Mouse (Mus musculus) hindbrain, embryonic 16.5 days (tissue): ENCODE measurements around the gene 1700011L22Rik. TPM values are rescaled to one million over a fixed set of nuclear protein-coding genes. Genes with fewer than 3 reads are reported as not detected.
A peak's percentile ranks its signal among the peaks of the same experiment; 100 is the strongest.

Experiments used
- ATAC-seq: fragments of 200-750 bp; cut with Nextera tagmentation; 2 replicates; pipeline ENCODE4 v1.8.0; 2017; ENCODE audit warnings: moderate TSS enrichment, moderate library complexity
- H3K27ac ChIP-seq: fragments of 300-500 bp; sonication (generic); 2 replicates; pipeline ENCODE4 v1.5.1; 2014; ENCODE audit warnings: low read depth, mild to moderate bottlenecking, control low read depth, low read length, moderate library complexity
- H3K27me3 ChIP-seq: fragments of 300-500 bp; sonication (generic); replicated peaks from 2 replicates; pipeline ENCODE4 v1.6.1; 2014; ENCODE audit warnings: low read length; ENCODE audit not compliant: control insufficient read depth, insufficient read depth
- H3K36me3 ChIP-seq: fragments of 300-500 bp; sonication (generic); 2 replicates; pipeline ENCODE4 v1.6.1; 2014; ENCODE audit warnings: mild to moderate bottlenecking, low read length, moderate library complexity, mixed read lengths; ENCODE audit not compliant: control insufficient read depth, insufficient read depth
- H3K4me1 ChIP-seq: fragments of 300-500 bp; sonication (generic); 2 replicates; pipeline ENCODE4 v1.6.1; 2014; ENCODE audit warnings: low read depth, low read length; ENCODE audit not compliant: control insufficient read depth, insufficient read depth
- H3K4me2 ChIP-seq: fragments of 300-500 bp; sonication (generic); 2 replicates; pipeline ENCODE4 v1.6.1; 2014; ENCODE audit warnings: mild to moderate bottlenecking, low read length, control low read depth, moderate library complexity
- H3K4me3 ChIP-seq: fragments of 300-500 bp; sonication (generic); 2 replicates; pipeline ENCODE4 v1.5.1; 2014; ENCODE audit warnings: mild to moderate bottlenecking, low read length, control low read depth, moderate library complexity
- H3K9ac ChIP-seq: fragments of 300-500 bp; sonication (generic); 2 replicates; pipeline ENCODE4 v1.6.1; 2014; ENCODE audit warnings: low read depth, mild to moderate bottlenecking, control low read depth, low read length, moderate library complexity
- H3K9me3 ChIP-seq: fragments of 300-500 bp; sonication (generic); 2 replicates; pipeline ENCODE4 v1.6.1; 2014; ENCODE audit warnings: mild to moderate bottlenecking, low read length, moderate library complexity; ENCODE audit not compliant: control insufficient read depth
- WGBS: fragments of 180-500 bp; shearing (Covaris S2); extraction: QIAGEN DNeasy Blood & Tissue Kit; methylation state at CpG from one replicate; pipeline ENCODE4 v1.1.7; 2014; 5-methylcytosine and 5-hydroxymethylcytosine counted together
- polyA plus RNA-seq: library from polyadenylated mRNA; unstranded; fragments of >200 nt; fragmentation: Nextera tagmentation; extraction: Ambion mirVana; gene quantifications from 2 replicates; pipeline ENCODE4 v1.2.1, GENCODE M21; 2015

The 1700011L22Rik gene
- polyA plus RNA-seq: not detected in 2 replicates

DNA sequence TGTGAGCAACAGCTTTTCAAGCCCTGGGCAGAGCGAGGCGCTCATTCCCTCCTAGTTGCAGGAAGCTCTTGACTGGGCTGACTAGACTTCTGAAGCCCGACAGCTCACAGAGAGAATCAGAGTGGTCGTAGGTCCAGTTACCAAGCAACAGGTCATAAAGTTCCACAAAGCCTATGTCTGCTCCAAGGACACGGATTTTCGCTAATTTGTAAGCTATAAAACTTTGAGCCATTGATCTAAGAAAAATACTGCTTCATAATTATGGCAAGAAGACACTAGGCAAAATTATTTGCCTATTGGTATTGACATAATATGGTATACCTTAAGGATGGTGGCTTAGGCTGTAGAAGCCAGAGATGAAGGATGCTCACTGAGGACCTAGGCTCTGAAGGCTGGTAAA lies at the start of gene 1700011L22Rik:
1700011L22Rik (minus strand) TSS at position 101 of the 400 bp plus-strand sequence.
- no peaks in the 10 kb centered on the region for H3K27me3 ChIP-seq
- no peak for ATAC-seq
- H3K4me3 ChIP-seq: no peak within 1 kb of the TSS
- H3K4me2 ChIP-seq: no peak within 1 kb of the TSS
- no peaks in the 10 kb centered on the region for H3K36me3 ChIP-seq
- H3K4me1 ChIP-seq: no peaks in the 10 kb centered on the region
- no peak within 1 kb of the TSS for H3K9ac ChIP-seq
- WGBS: 90% methylated on average over 6 of the region's 6 CpGs
- no peak within 1 kb of the TSS for H3K27ac ChIP-seq
- no peaks in the 10 kb centered on the region for H3K9me3 ChIP-seq

DNA sequence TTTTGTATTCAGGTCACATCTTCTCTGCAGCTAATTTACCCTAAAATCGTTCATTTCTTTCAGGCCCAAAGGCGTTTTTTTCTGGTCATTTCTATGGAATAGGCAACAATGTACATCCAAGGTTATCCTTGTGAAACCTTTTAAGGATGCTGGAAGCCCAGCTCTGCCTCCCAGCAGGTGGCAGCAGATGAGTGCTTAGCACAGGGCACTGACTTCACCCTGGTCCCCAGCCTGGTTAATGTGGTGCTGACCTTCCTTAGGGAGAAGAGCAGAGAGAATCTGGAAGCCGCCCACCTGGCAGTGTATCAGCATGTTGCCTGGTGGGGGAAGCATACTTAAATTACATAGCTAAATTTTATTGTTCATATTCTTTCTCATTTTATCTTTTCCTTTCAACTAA lies 49.4 kb upstream of the 1700011L22Rik start:
- no peak overlapping the region for H3K4me3 ChIP-seq
- H3K27me3 ChIP-seq: no peaks in the 10 kb centered on the region
- no peaks in the 10 kb centered on the region for H3K36me3 ChIP-seq
- H3K4me1 ChIP-seq: peaks cover 16% of the 10 kb centered on the region
- no peak overlapping the region for H3K27ac ChIP-seq
- no peak overlapping the region for H3K9ac ChIP-seq
- no peak overlapping the region for H3K4me2 ChIP-seq
- no peaks in the 10 kb centered on the region for H3K9me3 ChIP-seq
- 33% methylated on average over 3 of the region's 3 CpGs for WGBS
- ATAC-seq: no peak

DNA sequence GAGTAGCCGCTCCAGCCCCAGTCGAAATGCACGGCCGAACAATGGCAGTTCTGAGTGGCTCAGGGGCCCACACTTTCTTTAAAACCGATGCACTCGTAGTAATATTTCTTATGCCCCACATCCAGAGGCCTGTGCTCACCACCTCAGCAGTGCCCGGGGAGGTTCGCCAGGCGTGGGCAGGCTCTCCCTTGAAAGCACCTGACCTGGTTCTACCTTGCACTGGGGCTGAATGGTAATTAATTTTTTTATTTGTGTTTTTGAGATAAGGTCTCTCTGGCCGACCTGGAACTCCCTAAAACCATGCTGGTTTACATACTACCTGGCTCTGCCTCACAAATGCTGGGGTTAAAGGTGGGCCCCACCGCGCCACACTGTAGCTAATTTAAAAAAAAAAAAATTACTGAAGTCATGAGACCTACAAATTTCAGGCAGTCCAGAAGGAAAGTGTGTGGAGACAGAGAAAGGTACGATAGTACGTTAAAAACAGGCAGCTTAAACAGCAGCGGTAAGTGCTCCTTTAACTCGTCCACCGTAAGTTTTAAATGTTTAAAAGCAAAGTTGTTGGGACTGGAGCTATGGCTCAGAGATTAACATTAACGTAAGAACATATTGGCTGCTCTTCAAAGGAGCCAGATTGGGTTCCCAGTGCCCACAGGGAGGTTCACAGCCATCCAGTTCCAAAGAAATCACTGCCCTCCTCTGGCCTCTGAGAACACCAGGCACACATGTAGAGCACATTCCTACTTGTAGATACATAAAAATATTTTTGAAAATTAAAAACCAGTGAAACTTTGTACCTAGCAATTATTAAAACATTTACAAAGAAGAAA lies 47.1 kb upstream of the 1700011L22Rik start:
- 12% methylated on average over 18 of the region's 18 CpGs for WGBS
- ATAC-seq: no peak

DNA sequence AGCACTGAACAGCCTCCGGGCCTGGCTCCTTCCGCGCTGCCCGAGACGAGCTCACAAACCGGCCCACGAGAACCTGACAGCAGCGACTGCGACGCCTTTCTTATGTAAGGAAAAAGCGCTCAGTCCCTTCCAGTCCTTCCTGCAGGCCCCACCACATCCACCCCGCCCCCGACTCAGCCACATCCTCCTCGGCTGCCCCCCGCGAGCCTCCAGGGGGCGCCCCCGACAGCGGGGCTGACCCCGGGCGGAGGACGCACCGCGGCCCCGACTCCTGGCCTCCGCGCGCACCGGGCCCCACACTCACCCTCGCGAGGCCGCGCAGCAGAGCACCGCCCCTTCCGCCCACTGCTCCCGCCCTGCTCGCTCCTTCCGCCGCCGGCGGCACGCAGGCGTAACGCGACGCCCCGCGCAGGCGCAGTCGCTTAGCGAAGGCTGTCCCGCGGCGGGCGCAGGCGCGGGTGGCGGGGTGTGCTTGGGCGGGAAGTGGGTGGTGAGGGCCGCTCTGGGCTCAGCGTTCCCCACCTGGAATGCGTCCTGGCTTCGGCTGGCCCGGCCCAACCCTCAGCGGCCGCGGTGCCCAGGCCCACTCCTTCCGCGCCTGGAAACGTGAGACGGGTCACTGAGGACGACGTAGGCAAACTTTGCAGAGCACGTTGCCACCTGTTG lies 46.4 kb upstream of the 1700011L22Rik start, which contains the start of gene Mmaa:
Mmaa (minus strand) TSS at position 328 of the 666 bp plus-strand sequence.
- peak within 1 kb of the TSS; percentile 97 for H3K4me2 ChIP-seq
- peaks cover 16% of the 10 kb centered on the region for H3K4me1 ChIP-seq
- H3K27ac ChIP-seq: peak within 1 kb of the TSS; percentile 92
- H3K36me3 ChIP-seq: no peaks in the 10 kb centered on the region
- H3K27me3 ChIP-seq: no peaks in the 10 kb centered on the region
- peak within 1 kb of the TSS; percentile 81 for H3K9ac ChIP-seq
- H3K9me3 ChIP-seq: no peaks in the 10 kb centered on the region
- peak within 1 kb of the TSS; percentile 69 for H3K4me3 ChIP-seq
- ATAC-seq: peak; percentile 99
- WGBS: under 1% methylated on average over 66 of the region's 74 CpGs

More for the DNA sequence above, 47.1 kb upstream of the 1700011L22Rik start:
- no peaks in the 10 kb centered on the region for H3K36me3 ChIP-seq
- H3K4me2 ChIP-seq: peak overlapping the region; percentile 97
- H3K27me3 ChIP-seq: no peaks in the 10 kb centered on the region
- peaks cover 16% of the 10 kb centered on the region for H3K4me1 ChIP-seq
- peak overlapping the region; percentile 69 for H3K4me3 ChIP-seq
- peak overlapping the region; percentile 72 for H3K9ac ChIP-seq
- H3K27ac ChIP-seq: peak overlapping the region; percentile 92
- H3K9me3 ChIP-seq: no peaks in the 10 kb centered on the region

DNA sequence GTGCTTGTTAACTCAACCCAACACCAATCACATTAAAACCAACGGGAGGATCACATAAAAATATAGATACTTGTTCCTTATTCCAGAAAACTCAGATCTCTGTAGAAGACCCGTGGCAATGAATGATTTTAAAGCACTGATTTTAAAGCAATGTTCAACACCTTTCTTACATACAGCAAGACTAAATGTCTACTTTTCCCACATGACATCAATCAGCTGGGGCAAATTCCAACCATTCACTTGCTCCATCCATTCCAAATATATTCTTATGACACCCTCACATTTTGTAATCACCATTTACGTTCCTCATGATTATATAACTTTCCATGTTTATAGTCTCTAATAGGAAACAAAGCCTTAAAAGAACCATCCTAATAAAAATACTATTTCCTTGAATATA lies 45.5 kb upstream of the 1700011L22Rik start:
- Histone ChIP-seq H3K36me3 (no peaks in the 10 kb centered on the region), H3K9me3 (no peaks in the 10 kb centered on the region), H3K27ac (no peak overlapping the region), H3K9ac (no peak overlapping the region), H3K4me1 (peaks cover 16% of the 10 kb centered on the region), H3K27me3 (no peaks in the 10 kb centered on the region), H3K4me2 (peak overlapping the region; percentile 63), H3K4me3 (peak overlapping the region; percentile 69)
- 68% methylated on average over 3 of the region's 3 CpGs for WGBS
- ATAC-seq: no peak

DNA sequence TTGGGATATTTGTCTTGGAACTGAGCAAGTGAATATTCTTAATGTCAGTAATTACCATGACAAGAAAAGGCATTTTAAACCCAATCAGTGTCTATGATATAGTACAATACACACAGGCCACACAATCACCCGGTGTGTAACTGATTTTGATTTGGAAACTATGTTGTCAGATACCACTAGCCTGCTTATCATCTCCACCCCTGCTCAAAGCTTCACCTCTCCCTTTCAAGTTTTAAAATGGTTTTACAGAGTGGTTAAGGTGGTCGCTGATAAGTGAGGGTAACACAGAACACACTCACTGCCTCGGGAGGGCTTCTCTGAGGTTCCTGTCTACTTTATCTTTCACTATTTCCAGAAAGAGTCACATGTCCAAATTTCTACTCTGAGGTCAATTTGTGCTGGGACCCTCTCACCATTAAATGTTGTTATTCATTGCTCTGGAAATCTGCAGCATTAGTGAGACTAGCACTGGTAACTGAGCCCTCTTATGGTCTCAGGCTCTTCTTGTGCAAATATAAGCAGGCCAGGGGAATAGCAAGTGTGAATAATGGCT lies 44.4 kb upstream of the 1700011L22Rik start:
- no peak overlapping the region for H3K9ac ChIP-seq
- WGBS: 94% methylated on average over 3 of the region's 3 CpGs
- H3K4me1 ChIP-seq: peaks cover 16% of the 10 kb centered on the region
- H3K4me2 ChIP-seq: peak overlapping the region; percentile 63
- no peak overlapping the region for H3K4me3 ChIP-seq
- H3K27me3 ChIP-seq: no peaks in the 10 kb centered on the region
- no peaks in the 10 kb centered on the region for H3K9me3 ChIP-seq
- H3K36me3 ChIP-seq: no peaks in the 10 kb centered on the region
- H3K27ac ChIP-seq: peak overlapping the region; percentile 13; the same call in 1 of the 2 replicates
- ATAC-seq: no peak

DNA sequence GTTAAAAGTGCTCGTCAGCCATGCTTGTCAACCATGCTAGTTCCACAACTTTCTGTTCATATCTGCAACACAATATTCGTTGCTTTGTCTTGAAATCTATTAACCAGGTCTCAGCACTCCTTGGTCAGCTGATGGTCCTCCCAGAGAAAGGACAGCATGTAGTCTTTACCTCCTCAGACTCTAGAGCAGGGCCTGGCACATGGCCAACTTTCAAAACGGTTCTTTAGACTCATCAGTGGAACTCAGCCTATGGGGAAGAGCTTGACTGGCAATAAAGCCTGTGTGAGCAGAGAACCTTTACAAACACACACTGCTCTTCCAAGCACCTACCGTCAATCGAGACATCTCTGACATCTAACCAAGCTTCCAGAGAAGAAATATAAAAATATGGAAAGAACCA lies 41.2 kb upstream of the 1700011L22Rik start:
- no peak for ATAC-seq
- WGBS: 74% methylated on average over 5 of the region's 5 CpGs
- Histone ChIP-seq H3K9ac (no peak overlapping the region), H3K27ac (no peak overlapping the region), H3K9me3 (no peaks in the 10 kb centered on the region), H3K4me2 (no peak overlapping the region), H3K4me1 (peaks cover 12% of the 10 kb centered on the region), H3K4me3 (no peak overlapping the region), H3K27me3 (no peaks in the 10 kb centered on the region), H3K36me3 (no peaks in the 10 kb centered on the region)

DNA sequence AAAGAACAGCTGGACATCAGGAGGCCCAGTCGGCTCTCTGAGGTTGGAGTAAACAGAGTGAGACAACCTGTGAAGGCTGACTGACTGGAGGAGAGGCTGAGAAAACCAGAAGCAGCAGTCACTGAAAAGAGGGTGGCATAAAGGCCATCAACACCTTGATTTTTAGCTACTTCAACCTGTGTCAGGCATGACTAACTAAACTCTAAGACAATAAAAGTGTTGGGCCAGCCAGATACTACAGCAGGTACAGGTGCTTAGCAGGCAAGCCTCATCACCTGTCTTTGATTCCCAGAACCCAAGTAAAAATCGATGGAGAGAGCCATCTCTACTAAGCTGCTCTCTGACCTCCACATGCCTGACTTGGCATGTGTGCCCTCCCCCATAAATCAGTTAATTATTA lies 40.3 kb upstream of the 1700011L22Rik start:
- Histone ChIP-seq H3K9ac (no peak overlapping the region), H3K4me2 (no peak overlapping the region), H3K4me3 (no peak overlapping the region), H3K27me3 (no peaks in the 10 kb centered on the region), H3K27ac (no peak overlapping the region), H3K9me3 (no peaks in the 10 kb centered on the region), H3K4me1 (peaks cover 10% of the 10 kb centered on the region), H3K36me3 (no peaks in the 10 kb centered on the region)
- ATAC-seq: no peak
- WGBS: 65% methylated on average over 2 of the region's 2 CpGs

DNA sequence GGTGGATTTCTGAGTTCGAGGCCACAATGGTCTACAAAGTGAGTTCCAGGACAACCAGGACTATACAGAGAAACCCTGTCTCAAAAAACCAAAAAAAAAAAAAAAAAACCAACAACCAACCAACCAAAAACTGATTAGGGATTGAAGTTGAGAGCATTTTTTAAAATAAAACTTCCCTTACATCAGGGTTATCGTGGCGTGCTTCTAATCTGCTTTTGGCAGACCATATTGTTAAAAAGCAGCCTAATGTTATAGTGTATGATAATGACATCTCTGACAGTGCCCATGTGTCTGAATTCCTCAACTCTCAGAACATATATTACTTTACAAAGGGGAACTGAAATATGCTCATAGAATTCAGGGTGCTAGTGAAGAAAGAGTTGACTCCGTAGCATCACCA lies 39.9 kb upstream of the 1700011L22Rik start:
- no peak overlapping the region for H3K4me3 ChIP-seq
- no peak for ATAC-seq
- H3K9me3 ChIP-seq: no peaks in the 10 kb centered on the region
- H3K4me1 ChIP-seq: peaks cover 5% of the 10 kb centered on the region
- H3K36me3 ChIP-seq: no peaks in the 10 kb centered on the region
- H3K9ac ChIP-seq: no peak overlapping the region
- no peak overlapping the region for H3K4me2 ChIP-seq
- WGBS: 92% methylated on average over 4 of the region's 4 CpGs
- no peaks in the 10 kb centered on the region for H3K27me3 ChIP-seq
- no peak overlapping the region for H3K27ac ChIP-seq
